Mouse (Mus musculus) thymus, postnatal 4 days (tissue): ENCODE results near the gene Pex11b.
"Not testable (repeated sequence)": the region's sequence is repeated elsewhere in the genome, so short reads cannot be mapped to it uniquely, and the experiment has no call there.

ENCODE experiments used
- DNase-seq: peaks from one replicate; pipeline ENCODE4 v3.0.0; 2021

The Pex11b gene

DNA sequence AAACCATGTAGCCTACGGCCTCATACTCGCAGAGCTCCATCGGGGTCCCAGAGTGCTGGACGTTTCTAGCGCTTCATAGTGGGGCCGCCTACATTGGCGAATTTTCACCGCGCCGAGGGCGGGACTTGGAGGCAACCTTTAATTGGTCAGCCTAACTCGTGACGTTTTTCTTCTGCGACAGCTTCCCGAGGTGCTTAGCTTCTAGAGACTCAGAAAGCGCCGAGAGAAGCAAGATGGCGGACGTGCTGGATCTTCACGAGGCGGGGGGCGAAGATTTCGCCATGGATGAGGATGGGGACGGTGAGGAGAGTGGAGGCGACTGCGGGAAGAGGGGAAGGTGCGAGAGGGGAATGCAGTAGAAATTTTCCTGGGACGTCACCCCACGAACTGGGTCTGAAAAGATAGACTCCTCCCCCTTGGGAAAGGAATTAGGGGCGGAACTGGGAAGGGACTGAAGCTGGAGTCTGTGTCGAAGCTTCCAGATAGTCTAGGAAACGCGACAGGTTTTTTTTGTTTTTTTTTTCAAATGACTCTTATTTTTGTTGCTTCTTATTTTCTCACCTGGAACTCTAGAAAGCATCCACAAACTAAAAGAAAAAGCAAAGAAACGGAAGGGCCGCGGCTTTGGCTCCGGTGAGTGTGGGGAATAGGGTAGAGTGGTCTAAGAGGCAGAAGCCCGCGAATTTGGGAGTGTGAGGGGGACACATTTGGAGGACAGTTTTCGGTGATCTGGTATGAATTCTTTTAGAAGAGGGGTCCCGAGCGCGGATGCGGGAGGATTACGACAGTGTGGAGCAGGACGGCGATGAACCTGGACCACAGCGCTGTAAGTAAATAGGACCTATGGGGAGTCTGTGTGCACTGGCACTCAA is 5.2 kb upstream of the Pex11b start, which contains the start of gene Rbm8a:
Rbm8a (plus strand) TSS at position 205 of the 872 bp plus-strand sequence.
- DNase-seq = peak; percentile 94

DNA sequence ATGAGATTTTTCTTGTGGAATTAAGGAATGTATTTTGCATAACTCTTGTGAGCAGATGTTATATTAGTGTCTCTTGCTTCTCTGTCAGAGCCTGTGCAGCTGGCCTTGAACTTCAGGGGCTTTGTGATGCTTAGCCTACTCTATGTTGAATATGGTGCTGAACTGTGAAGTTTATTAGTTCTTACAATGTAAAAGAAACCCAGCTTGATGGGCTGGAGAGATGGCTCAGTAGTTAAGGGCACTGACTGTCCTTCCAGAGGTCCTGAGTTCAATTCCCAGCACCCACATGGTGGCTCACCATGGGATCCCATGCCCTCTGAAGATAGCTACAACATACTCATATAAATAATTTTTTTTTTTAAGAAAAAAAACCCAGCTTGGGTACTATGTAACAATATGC is 3.1 kb upstream of the Pex11b start:
- no peak for DNase-seq

DNA sequence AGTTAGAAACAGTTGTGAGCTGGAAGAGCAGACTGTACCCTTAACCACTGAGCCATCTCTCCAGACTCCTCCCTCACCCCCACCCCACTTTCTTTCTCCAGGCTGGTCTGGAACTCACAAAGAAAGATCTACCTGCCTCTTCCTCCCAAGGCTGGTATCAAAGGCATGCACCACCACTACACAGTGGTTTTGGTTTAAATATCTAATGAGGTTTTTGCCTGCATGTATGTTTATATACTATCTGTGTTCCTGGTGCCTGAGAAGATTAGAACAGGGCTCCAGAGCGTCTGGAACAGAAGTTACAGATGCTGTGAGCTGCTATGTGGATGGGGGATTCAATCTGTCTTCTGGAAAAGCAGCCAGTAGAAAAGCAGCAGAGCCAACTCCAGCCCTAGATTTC is 1.2 kb upstream of the Pex11b start:
- DNase-seq = no peak

DNA sequence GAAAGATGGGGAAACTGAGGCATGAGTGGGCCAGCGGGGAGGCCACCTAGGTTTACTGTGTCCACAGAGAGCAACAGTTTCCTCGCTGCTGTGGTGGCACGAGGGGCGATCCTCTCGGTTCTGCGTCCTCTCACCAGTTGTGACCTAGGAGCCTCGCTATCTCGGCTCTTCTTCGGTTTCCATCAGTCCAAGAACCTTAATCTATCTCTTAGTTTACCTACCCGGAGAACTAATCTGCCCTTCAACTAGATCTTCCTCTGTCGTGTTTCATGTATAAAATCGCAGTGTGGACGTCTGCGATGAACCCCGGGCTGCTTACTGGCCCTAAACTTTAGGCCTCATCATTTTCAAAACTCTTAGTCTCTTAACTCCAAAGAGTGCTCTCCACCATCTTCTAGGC is 730 bp downstream of the Pex11b start:
- DNase-seq = no peak

DNA sequence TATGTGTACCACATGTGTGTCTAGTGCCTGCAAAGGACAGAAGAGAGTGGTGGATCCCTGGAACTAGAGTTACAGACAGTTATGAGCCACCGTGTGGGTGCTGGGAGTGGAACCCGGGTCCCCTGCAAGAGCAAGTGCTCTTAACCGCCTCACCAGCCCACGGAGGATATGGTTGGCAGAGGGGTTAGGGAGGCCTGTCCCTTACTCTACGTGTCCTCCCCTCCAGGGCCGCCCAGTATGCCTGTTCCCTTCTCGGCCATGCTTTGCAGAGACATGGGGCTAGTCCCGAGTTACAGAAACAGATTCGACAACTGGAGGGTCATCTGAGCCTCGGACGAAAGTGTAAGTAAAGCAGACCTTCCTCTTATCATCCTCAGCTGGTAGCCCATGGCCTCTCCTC is 1.3 kb downstream of the Pex11b start:
- peak; percentile 19 for DNase-seq

DNA sequence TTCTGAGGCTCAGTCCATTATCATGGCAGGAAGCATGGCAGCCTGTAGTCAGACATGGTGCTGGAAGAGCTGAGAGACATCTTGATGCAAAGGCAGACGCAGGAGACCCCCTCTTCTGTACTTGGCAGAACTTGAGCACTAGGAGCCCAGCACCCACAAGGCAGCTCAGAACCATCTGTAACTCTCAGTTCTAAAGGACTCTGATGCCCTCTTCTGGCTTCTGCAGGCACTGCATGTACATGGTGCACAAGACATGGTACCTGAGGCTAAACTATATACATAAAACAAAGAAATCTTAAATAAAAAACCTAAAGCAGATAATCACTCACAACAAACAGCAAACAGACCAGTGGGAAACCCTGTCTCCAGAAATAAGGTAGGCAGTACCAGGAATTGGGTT is 4.0 kb downstream of the Pex11b start:
- DNase-seq = peak; percentile 85

DNA sequence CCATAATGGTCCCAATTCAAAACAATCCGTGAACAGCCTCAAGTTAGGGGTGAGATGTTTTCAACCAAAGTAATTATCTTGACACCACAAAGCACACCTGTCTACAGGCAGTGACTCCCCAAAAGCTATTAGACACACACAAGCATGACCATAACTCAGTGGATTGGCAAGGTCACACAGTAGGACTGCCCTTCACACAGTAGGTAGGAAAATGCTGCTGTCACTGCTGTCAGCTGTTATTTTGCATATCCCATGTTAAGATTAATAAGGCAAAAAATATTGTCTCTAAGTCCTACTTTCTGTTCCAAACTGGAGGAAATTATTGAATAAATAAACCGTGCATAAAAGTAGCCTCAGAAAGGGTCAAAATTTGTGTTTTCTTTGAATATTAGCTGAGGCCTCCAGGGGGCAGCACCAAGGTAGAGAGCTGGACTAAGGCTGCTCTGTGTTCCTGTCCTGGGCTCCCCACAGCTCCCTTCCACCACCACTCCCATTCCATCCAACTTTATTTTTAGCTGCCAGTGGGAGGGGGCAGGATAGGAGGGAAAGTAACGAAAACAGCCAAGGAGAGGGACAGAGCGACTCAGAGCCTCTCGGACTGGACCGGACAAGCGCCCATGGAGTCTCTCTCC is 10.0 kb downstream of the Pex11b start, which contains the start of gene Itga10:
Itga10 (plus strand) TSS at position 567 of the 632 bp plus-strand sequence.
- peak; percentile 55 for DNase-seq

DNA sequence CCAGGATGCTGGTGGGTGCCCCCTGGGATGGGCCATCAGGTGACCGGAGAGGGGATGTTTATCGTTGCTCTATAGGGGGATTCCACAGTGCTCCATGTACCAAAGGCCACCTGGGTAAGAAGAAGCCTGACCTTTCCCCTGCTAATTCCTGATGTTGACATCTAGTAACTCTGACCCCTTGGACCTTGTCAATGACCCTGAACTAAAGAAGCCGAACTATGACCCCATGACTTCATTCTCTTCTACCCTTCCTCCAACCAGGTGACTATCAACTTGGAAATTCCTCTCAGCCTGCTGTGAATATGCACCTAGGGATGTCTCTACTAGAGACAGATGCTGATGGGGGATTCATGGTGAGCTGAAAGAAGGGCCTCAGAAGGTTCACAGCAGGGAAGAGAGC is 12.2 kb downstream of the Pex11b start:
- no peak for DNase-seq

DNA sequence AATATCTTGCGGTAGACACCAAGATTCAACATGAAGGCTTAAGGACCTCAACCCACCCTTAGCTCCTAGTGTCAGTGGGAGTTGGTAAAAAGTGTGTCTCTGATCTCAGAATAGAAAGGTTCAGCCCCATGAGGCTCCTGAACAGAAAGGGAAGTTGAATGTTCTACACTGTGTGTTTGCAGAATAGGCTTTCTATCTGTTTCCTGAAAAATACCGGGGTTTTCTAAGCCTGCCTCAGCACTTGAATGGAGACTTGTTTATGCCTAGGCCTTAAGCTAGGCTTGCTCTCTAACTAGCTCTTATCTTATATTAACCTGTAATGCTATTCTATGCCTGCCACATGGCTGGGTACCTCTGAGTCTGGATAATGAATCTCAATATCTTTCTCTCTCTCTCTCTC is 25.7 kb downstream of the Pex11b start:
- no peak for DNase-seq

DNA sequence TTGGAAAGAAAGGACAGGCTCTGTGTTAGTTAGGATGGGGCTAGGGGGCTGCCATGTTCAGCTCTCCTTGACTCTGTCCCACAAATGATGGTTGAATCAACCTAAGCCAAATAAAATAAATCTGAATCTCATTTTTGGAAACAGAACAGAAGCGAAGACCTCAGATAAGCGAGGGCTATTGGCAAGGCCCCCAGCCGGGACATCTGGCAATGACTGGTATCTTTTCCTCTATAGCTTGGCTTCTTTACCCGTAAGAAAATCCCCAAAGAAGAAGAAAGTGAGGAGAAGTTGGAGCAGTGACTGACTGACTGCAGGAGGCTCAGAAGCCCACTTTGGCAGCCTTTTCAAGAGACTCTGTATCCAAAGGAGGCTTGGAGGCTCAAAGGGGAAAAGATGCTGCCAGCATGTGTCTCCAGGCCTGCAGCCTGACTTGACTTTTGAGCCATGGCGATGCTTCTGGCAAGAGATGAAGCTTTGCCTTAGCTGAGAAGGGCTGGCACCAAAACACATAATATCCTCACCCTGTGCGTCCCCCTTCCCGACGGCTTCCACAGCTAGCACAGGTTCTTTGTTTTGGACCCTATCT is 27.6 kb downstream of the Pex11b start:
- no peak for DNase-seq

DNA sequence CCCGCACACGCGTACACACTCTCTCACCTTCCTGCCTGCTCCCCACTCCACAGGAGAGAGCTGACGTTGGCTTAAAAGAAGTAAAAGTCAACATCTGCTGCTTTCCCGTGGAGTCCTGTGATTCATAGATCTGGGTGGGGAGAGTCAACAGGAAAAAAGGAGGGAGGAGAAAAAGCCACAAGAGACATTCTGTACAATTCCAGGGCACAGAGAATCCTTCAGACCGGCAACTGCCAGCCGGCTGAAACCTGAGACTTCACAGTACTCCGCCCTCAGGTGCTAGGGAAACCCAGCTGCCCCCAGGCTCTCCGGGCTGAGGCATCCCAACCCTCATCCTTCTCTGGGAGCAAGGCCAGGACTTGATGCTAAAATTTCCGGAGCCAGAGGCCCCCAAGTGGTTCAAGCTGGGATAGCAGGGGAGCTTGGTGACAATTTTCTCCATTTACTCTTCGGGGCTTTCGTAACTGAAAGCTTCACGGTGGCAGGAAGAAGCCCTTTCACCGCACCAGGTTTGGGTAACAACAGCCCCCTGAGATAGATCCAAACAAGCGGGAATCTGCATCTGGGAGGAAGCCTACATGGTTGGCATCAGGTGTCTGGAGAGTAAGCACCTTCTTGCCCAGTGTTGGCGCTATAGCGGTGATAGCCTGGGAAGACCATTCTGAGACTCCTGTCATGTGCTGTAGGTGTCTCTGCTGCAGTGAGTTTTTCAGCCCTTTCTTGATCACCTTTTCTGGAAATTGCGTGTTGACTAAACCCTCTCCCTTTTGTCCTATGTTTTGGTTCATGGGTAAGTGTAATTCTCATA is 28.5 kb downstream of the Pex11b start:
- peak; percentile 83 for DNase-seq

DNA sequence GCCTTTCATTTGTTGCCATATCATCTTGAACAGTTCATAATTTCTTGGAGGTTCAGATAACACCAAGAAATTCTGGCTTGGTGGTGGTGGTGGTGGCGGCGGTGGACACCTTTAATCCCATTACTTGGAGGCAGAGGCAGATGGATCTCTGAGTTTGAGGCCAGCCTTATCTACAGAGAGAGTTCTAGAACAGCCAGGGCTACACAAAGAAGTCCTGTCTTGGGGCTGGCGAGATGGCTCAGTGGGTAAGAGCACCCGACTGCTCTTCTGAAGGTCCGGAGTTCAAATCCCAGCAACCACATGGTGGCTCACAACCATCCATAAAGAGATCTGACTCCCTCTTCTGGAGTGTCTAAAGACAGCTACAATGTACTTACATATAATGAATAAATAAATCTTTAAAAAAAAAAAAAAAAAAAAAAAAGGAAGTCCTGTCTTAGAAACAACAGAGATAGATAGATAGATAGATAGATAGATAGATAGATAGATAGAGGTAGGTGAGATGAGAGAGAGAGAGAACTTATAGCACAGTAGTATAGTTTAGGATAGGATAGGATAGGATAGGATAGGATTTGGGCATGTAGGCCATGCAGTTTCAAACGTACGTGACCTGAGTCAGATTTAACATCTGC is 30.7 kb downstream of the Pex11b start:
- DNase-seq = not testable (repeated sequence)

DNA sequence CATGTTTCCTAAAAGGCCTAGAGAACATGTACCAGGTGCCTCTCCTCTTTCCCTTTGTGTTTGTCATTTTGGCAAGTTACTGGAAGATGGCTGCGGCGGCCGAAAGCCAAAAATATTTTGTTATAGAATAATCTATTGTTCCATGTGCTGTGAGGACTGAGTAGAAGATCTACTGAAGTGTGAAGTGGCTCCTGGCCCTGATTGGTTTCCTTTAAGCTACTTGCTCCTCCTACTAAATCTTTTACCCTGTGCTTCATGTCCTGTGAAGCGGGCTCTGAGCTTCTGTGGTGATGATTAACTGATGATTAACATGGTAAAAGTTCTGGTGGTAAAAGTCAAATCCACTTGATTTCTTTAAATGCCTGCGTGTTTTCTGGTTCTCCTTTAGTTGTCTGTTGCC is 31.7 kb downstream of the Pex11b start:
- DNase-seq = no peak

DNA sequence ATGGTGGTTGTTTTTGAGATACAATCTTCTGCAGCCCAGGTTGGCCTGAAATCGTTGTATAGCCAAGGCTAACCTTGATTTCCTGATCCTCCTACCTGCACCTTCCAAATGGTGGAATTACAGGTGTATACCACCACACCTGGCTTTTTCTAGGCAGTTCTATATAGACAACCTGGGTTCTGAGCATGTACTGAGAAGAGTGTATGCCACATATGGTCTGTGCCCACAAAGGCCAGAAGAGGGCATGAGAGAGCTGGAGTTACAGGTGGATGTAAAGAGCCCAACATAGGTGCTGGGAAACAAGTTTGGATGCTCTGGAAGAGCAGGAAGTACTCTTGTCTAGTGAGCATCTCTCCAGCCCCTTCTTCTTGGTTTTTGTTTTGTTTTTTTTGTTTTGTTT is 32.1 kb downstream of the Pex11b start:
- peak; percentile 61 for DNase-seq

DNA sequence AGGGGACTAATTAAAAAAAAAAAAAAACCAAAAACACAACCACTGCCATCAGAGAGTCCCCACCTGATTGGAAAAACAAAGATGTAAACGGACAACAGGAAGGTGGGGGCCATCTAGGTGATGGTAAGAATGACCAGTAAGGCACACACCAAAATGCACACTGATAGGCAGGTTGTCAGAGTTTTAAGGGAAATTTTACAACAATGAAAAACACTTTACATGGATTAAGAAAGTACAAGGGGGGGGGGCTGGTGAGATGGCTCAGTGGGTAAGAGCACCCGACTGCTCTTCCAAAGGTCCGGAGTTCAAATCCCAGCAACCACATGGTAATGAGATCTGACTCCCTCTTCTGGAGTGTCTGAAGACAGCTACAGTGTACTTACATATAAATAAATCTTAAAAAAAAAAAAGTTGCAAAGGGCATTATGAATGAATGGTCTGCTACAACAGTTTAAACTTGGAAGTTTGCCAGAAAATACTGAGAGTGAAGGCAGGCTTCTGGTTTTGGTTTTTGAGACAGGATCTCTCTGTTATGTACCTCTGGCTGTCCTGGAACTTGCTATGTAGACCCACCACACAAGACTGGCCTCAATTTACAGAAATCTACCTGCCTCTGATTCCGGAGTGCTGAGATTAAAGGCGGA is 33.4 kb downstream of the Pex11b start:
- DNase-seq = no peak

DNA sequence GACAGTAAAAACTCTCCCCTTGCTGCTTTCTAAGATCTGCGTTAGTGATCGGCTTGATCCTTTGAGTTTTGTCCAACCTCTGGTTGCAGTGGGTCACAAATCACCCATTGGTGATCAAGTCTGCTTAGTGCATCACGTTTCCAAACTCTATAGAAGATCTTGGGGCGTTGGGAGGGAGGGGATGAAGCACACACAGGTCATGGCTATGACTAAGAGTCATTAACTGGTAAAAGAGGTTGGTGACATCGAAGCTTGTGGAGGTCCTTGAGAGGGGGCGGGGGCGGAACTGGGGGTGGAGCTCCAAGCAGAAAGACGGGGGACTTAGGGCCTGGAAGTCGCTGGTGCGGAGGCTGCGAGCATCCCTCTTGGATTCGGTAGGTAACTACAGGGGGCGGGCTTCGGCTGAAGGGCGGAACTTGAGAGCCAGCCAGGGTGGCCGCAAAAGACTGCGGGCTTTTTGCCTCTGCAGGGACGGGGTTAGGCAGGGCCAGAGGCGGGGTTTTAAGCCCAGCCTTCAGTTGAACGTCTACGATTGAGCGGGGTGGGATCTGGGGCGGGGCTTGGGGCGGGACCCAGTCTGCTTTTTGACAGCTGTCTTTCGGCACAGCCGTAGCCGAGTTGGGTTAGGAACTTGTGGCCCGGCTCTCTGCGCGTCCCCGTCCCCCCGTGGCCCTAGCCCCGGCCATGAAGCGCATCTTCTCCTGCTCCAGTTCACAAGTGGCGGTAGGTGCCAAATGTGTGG is 34.7 kb downstream of the Pex11b start, which contains the start of gene Ankrd35:
Ankrd35 (plus strand) TSS at position 405 of the 742 bp plus-strand sequence.
- peak; percentile 81 for DNase-seq

DNA sequence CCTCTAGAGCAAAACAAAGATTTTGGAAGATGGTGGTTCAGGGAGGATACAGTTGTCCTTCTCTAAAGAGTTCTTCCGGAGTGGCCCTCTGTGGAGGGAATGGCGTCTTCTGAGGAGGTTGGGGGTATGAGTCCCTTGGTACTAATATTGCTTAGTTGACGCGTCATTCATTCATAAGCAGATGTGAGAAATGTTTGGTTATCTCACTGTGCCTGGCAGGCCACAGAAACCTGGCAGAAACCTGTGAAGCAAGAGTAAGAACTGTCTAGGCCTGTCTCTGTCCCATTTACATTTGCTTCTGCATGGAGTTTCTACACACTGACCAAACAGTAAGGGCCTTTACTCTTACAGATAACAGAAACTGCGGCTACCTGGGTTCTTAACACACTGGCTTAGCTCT is 36.3 kb downstream of the Pex11b start:
- DNase-seq = no peak

DNA sequence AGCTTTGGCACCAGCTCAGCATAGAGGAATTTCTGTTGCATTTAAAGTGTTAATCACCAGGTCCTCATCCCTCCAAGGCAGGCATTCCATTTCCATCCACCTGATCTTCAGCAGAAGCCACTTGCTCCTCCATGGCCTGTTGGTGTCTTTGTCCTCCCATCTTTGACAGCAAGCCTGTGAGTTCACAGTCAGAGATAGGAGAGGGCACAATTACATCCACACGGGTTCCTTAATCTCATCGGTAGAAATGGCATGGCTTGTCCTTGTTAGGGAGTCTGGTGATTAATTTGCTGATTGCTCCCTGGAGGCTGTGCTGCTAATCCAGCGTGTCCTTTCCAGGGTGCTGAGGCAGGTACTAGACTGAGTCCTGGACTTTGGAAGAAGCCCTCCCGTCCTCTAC is 38.3 kb downstream of the Pex11b start:
- no peak for DNase-seq

DNA sequence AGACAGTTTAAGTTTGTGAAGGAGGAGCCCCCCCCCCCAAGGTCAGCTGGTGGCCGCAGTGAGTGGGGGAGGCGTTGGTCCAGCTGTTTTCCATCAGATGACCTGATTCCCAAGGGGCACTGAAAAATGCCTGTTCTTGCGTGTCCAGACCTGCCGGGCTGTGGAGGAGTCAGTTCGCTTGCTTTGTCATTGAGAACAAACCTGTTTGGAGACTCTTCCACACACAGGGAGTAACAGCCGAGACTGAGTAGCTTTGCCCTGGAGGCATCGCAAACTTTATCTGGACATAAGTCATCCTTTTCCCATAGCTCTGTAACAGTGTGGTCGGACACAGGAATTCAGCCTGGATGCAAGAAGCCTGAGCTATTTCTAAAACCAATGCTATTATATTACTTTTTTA is 39.3 kb downstream of the Pex11b start:
- DNase-seq = no peak

DNA sequence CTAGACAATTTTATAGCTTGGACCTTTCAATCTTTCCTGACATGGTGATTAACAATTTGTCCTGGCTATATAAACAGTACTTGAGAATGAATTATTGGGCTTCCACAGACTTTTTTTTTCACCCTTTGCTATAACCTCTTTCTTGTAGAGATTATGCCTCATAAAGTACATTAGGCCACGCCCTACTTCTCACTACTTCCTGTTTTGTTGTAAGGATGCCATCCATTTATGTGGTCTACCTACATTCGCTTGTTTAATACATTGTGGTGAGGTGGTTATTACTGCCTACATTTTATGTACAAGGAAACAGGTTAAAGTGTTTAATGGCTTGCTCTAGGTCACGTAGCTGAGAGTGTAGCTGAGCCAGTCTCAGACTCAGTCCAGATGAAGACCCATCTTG is 40.0 kb downstream of the Pex11b start:
- DNase-seq = no peak

DNA sequence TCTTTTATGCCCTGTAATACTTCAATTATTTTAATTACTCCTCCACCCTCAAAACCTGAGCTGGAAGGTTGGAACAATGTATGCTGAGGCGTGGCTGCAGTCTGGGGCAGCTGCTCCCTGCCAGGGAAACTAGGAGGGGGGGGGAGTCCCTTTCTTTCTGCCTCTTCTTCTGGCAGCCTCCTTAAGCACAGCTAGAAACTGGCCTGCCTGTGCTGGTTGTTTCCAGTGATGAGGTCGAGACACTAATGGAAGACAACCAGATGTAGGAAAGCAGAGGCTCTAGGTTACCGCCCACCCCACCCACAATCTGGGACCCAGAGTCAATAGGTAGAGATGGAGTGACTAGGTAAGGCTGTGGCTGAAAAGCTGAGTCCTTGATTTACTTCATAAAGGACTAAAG is 40.5 kb downstream of the Pex11b start:
- no peak for DNase-seq
